Mouse (Mus musculus) liver, postnatal 0 days (tissue): ENCODE data around the gene Bbs7. TPM values are rescaled to one million over a fixed set of nuclear protein-coding genes. Genes with fewer than 3 reads are reported as not detected.

Experiments used
- ATAC-seq: fragments of 200-750 bp; cut with Nextera tagmentation; 2 replicates; pipeline ENCODE4 v1.8.0; 2017; ENCODE audit warnings: mild to moderate bottlenecking, moderate library complexity
- DNase-seq: peaks from one replicate; pipeline ENCODE4 v3.0.0-alpha.2; 2016
- H3K27ac ChIP-seq: fragments of 300-500 bp; sonication (generic); 2 replicates; pipeline ENCODE4 v1.5.1; 2014; ENCODE audit warnings: antibody characterized with exemption, moderate library complexity, mild to moderate bottlenecking, low read depth
- H3K27me3 ChIP-seq: fragments of 300-500 bp; sonication (generic); 2 replicates; pipeline ENCODE4 v1.6.1; 2014; ENCODE audit warnings: low read length, control low read depth, mixed read lengths; ENCODE audit not compliant: insufficient read depth
- H3K36me3 ChIP-seq: fragments of 300-500 bp; sonication (generic); replicated peaks from 2 replicates; pipeline ENCODE4 v1.6.1; 2014; ENCODE audit warnings: mild to moderate bottlenecking, control low read depth, low read length, moderate library complexity, mixed read lengths; ENCODE audit not compliant: insufficient read depth
- H3K4me1 ChIP-seq: fragments of 300-500 bp; sonication (generic); 2 replicates; pipeline ENCODE4 v1.6.1; 2014; ENCODE audit warnings: antibody characterized with exemption, mild to moderate bottlenecking, control low read depth; ENCODE audit not compliant: insufficient read depth
- H3K4me2 ChIP-seq: fragments of 300-500 bp; sonication (generic); 2 replicates; pipeline ENCODE4 v1.6.1; 2014; ENCODE audit warnings: low read depth, mild to moderate bottlenecking, low read length, moderate library complexity, mixed read lengths
- H3K4me3 ChIP-seq: fragments of 300-500 bp; sonication (generic); 2 replicates; pipeline ENCODE4 v1.5.1; 2014; ENCODE audit warnings: low read depth, low read length
- H3K9ac ChIP-seq: fragments of 300-500 bp; sonication (generic); replicated peaks from 2 replicates; pipeline ENCODE4 v1.6.1; 2014; ENCODE audit warnings: mild to moderate bottlenecking, moderate library complexity
- H3K9me3 ChIP-seq: fragments of 300-500 bp; sonication (generic); 2 replicates; pipeline ENCODE4 v1.6.1; 2016; ENCODE audit warnings: mild to moderate bottlenecking, control low read depth, low read length, mixed read lengths
- CTCF ChIP-seq: sonication (generic); IDR thresholded peaks from 2 replicates; pipeline ENCODE4 v1.5.1; 2016; ENCODE audit warnings: antibody characterized with exemption, low read depth
- EP300 ChIP-seq: IDR thresholded peaks from 2 replicates; pipeline ENCODE4 v1.6.1; 2016; ENCODE audit warnings: antibody characterized with exemption, low read depth, mild to moderate bottlenecking
- WGBS: fragments of 180-500 bp; shearing (Covaris S2); extraction: QIAGEN DNeasy Blood & Tissue Kit; methylation state at CpG from one replicate; pipeline ENCODE4 v1.1.7; 2014; ENCODE audit not compliant: insufficient replicate concordance; 5-methylcytosine and 5-hydroxymethylcytosine counted together
- polyA plus RNA-seq: library from polyadenylated mRNA; unstranded; fragments of >200 nt; fragmentation: Nextera tagmentation; extraction: Ambion mirVana; gene quantifications from 2 replicates; pipeline ENCODE4 v1.2.1, GENCODE M21; 2015

The Bbs7 gene
- polyA plus RNA-seq, 1 experiment from 2014 or later = 3.4 TPM

GRCm38 (mm10) chr3:36557601-36558000 is 55.7 kb downstream of the Bbs7 start:
- Histone ChIP-seq H3K36me3 (peaks cover 44% of the 10 kb centered on the region), H3K27ac (no peak overlapping the region), H3K9ac (no peak overlapping the region), H3K27me3 (no peaks in the 10 kb centered on the region), H3K4me3 (no peak overlapping the region), H3K9me3 (no peaks in the 10 kb centered on the region), H3K4me1 (peaks cover 6% of the 10 kb centered on the region; the same call in 1 of the 2 replicates), H3K4me2 (no peak overlapping the region)
- 86% methylated on average over 1 of the region's 1 CpGs for WGBS
- no peak for DNase-seq
- ATAC-seq = no peak
- TF ChIP-seq CTCF (no peak), EP300 (no peak)

GRCm38 (mm10) chr3:36552406-36553047 is 60.8 kb downstream of the Bbs7 start, which contains the start of gene Exosc9:
TSS of gene Exosc9 (plus strand) at chr3:36552606.
- Histone ChIP-seq H3K36me3 (peaks cover 27% of the 10 kb centered on the region), H3K4me2 (peak within 1 kb of the TSS; percentile 80), H3K9me3 (no peaks in the 10 kb centered on the region), H3K4me3 (peak within 1 kb of the TSS; percentile 85), H3K27me3 (no peaks in the 10 kb centered on the region), H3K4me1 (peaks cover 8% of the 10 kb centered on the region; the same call in 1 of the 2 replicates), H3K9ac (peak within 1 kb of the TSS; percentile 75), H3K27ac (peak within 1 kb of the TSS; percentile 37; the same call in 1 of the 2 replicates)
- WGBS = under 1% methylated on average over 39 of the region's 39 CpGs
- TF ChIP-seq EP300 = no peak
- TF ChIP-seq CTCF = no peak
- peak; percentile 97 for ATAC-seq
- peak; percentile 95 for DNase-seq

DNA sequence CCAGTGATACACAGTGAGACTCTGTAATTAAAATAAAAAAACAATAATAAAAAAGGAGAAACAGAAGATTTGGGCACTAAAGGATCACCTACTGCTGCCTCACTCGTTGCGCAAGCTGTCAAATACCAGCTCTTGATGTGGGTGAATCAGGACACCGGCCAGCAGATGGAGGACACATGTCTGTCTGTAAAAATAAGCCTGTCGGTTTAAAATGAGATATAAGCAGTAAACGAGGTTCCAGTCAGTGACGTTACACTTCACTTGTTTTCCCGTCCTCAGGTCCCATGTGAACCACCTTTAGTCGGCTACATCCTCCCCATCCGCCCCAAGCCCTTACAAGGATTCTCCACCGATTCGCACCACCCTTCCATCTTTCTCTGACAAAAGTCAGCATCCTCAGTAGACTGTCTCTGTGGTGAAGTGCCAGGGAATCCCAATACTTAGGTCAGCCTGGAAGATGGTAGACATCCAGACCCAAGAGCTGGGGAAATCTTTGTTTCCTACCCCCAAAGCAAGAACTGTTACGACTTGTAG is 61.4 kb downstream of the Bbs7 start:
- peak; percentile 32 for ATAC-seq
- no peak for DNase-seq
- peak overlapping the region; percentile 85 for H3K4me3 ChIP-seq
- WGBS = 15% methylated on average over 12 of the region's 12 CpGs
- peaks cover 25% of the 10 kb centered on the region for H3K36me3 ChIP-seq
- H3K9ac ChIP-seq = peak overlapping the region; percentile 75
- no peaks in the 10 kb centered on the region for H3K27me3 ChIP-seq
- TF ChIP-seq EP300 (no peak), CTCF (no peak)
- no peak overlapping the region for H3K27ac ChIP-seq
- peaks cover 8% of the 10 kb centered on the region; the same call in 1 of the 2 replicates for H3K4me1 ChIP-seq
- H3K9me3 ChIP-seq = no peaks in the 10 kb centered on the region
- H3K4me2 ChIP-seq = peak overlapping the region; percentile 80

GRCm38 (mm10) chr3:36551343-36551742 is 61.9 kb downstream of the Bbs7 start:
- Histone ChIP-seq H3K27me3 (no peaks in the 10 kb centered on the region), H3K9me3 (no peaks in the 10 kb centered on the region), H3K27ac (no peak overlapping the region), H3K9ac (no peak overlapping the region), H3K4me2 (peak overlapping the region; percentile 80; the same call in 1 of the 2 replicates), H3K4me3 (no peak overlapping the region), H3K36me3 (peaks cover 23% of the 10 kb centered on the region), H3K4me1 (peaks cover 8% of the 10 kb centered on the region; the same call in 1 of the 2 replicates)
- 56% methylated on average over 9 of the region's 9 CpGs for WGBS
- DNase-seq (no peak), ATAC-seq (no peak)
- TF ChIP-seq EP300 = no peak
- no peak for TF ChIP-seq CTCF

DNA sequence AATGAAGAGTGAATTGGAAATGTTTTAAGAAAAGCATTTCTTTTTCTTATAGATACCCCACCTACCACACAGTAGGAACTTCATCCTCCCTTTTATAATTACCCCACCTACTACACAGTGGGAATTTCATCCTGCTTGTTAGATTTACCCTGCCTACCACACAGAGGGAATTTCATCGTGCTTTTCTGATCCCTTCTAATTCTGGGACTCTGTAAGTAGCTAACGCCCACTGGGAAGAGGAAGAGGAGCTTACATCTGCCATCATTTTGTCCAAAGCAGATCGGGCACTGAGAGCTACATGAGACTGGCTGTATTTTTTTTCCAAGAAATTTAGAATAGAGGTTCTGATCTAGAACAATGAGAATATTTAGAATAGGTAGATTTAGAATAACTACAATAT is 68.3 kb downstream of the Bbs7 start:
- H3K27ac ChIP-seq = no peak overlapping the region
- DNase-seq (no peak), ATAC-seq (no peak)
- H3K4me3 ChIP-seq = no peak overlapping the region
- no peak overlapping the region for H3K9ac ChIP-seq
- H3K27me3 ChIP-seq = no peaks in the 10 kb centered on the region
- 69% methylated on average over 3 of the region's 3 CpGs for WGBS
- no peaks in the 10 kb centered on the region for H3K36me3 ChIP-seq
- no peak for TF ChIP-seq CTCF
- TF ChIP-seq EP300 = no peak
- H3K4me2 ChIP-seq = no peak overlapping the region
- H3K4me1 ChIP-seq = no peaks in the 10 kb centered on the region
- H3K9me3 ChIP-seq = no peaks in the 10 kb centered on the region

- 62% methylated on average over 2 of the region's 2 CpGs for WGBS
- ATAC-seq = no peak
- TF ChIP-seq CTCF = no peak
- no peak for TF ChIP-seq EP300
- Histone ChIP-seq H3K36me3 (no peaks in the 10 kb centered on the region), H3K9ac (no peak overlapping the region), H3K27ac (no peak overlapping the region), H3K27me3 (no peaks in the 10 kb centered on the region), H3K4me2 (no peak overlapping the region), H3K4me3 (no peak overlapping the region), H3K9me3 (no peaks in the 10 kb centered on the region), H3K4me1 (no peaks in the 10 kb centered on the region)
- no peak for DNase-seq
Observed at GRCm38 (mm10) chr3:36541399-36541798, 71.9 kb downstream of the Bbs7 start.
